Mouse (Mus musculus) ES-E14 (cell line): Measurements from ENCODE around the gene Gm21860. TPM values are rescaled to one million over a fixed set of nuclear protein-coding genes. Genes with fewer than 3 reads are reported as not detected.
A peak's percentile ranks its signal among the peaks of the same experiment; 100 is the strongest.
"Not testable (repeated sequence)": the region's sequence is repeated elsewhere in the genome, so short reads cannot be mapped to it uniquely, and the experiment has no call there.

Experiments
- DNase-seq: peaks from one replicate; pipeline ENCODE4 v3.0.0-alpha.2; 2013; ENCODE audit warnings: low read depth, low spot score
- H3K27ac ChIP-seq: 2 replicates; pipeline ENCODE4 v1.5.1; 2012; ENCODE audit warnings: low read depth, mild to moderate bottlenecking, low read length, moderate library complexity, mixed read lengths; ENCODE audit not compliant: poor library complexity, insufficient read depth, severe bottlenecking
- H3K36me3 ChIP-seq: 2 replicates; pipeline ENCODE4 v1.6.1; 2012; ENCODE audit warnings: mild to moderate bottlenecking, low read length, moderate library complexity, mixed read lengths; ENCODE audit not compliant: control insufficient read depth, poor library complexity, insufficient read depth, severe bottlenecking
- H3K4me1 ChIP-seq, 2 experiments: fragments of 150-350 bp in 1 of 2; sonication (generic) in 1 of 2; 2 replicates each; pipeline ENCODE4 v1.6.1; 2012; ENCODE audit warnings: low read length in 2 of 2, mild to moderate bottlenecking in 1 of 2, mixed read lengths in 1 of 2; ENCODE audit not compliant: control insufficient read depth in 2 of 2, insufficient read depth in 2 of 2, poor library complexity in 1 of 2
- H3K4me3 ChIP-seq, 2 experiments: fragments of 150-350 bp in 1 of 2; sonication (generic) in 1 of 2; 2 replicates each; pipeline ENCODE4 v1.5.1; 2012; ENCODE audit warnings: low read length in 2 of 2, low read depth in 1 of 2, mild to moderate bottlenecking in 1 of 2, mixed read lengths in 1 of 2; ENCODE audit not compliant: insufficient read depth in 1 of 2, poor library complexity in 1 of 2, severe bottlenecking in 1 of 2
- H3K9ac ChIP-seq: 2 replicates; pipeline ENCODE4 v1.6.1; 2012; ENCODE audit warnings: low read depth, mild to moderate bottlenecking, low read length, mixed read lengths; ENCODE audit not compliant: poor library complexity, insufficient read depth, severe bottlenecking
- H3K9me3 ChIP-seq: fragments of 150-350 bp; sonication (generic); 2 replicates; pipeline ENCODE4 v1.6.1; 2012; ENCODE audit warnings: low read depth, mild to moderate bottlenecking, low read length; ENCODE audit not compliant: control insufficient read depth, insufficient read depth
- in situ Hi-C, 2 experiments: fragments of 600-800 bp; cut with MboI; formaldehyde crosslinking; loops; one replicate each; pipeline ENCODE4 v1.15.1; 2025; ENCODE audit warnings: low sequenced_read_pairs in 2 of 2, inconsistent platforms in 1 of 2; ENCODE audit not compliant: unreplicated experiment in 2 of 2
- total RNA-seq: library from RNA; depleted of rRNA; stranded (reverse); fragments of 300-350 nt; gene quantifications from 2 replicates; pipeline ENCODE4 v1.2.3, GENCODE M21; 2012

The Gm21860 gene
- total RNA-seq, 1 experiment = not detected

DNA sequence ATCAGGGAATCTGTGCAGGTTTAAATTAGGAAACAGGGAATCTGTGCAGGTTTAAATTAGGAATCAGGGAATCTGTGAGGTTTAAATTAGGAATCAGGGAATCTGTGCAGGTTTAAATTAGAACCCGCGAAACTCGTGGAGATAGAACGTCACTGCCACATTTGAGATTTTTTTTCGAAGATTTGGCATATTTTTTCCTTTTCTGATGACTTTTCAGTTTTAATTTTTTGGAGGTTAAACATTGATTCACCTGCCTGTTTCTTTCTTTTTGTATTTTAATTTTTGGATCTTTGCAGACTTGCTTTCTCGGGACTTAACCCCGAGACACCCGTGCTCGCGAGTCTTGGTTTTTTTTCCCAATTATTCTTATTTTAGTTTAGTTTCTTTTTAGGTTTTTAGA, 29.5 kb downstream of the Gm21860 start:
- H3K9ac ChIP-seq, H3K9me3 ChIP-seq, H3K4me3 ChIP-seq, H3K4me1 ChIP-seq, in situ Hi-C loops, H3K27ac ChIP-seq: not testable (repeated sequence)
- peaks cover 26% of the 10 kb centered on the region for H3K36me3 ChIP-seq
- DNase-seq = peak; percentile 65

DNA sequence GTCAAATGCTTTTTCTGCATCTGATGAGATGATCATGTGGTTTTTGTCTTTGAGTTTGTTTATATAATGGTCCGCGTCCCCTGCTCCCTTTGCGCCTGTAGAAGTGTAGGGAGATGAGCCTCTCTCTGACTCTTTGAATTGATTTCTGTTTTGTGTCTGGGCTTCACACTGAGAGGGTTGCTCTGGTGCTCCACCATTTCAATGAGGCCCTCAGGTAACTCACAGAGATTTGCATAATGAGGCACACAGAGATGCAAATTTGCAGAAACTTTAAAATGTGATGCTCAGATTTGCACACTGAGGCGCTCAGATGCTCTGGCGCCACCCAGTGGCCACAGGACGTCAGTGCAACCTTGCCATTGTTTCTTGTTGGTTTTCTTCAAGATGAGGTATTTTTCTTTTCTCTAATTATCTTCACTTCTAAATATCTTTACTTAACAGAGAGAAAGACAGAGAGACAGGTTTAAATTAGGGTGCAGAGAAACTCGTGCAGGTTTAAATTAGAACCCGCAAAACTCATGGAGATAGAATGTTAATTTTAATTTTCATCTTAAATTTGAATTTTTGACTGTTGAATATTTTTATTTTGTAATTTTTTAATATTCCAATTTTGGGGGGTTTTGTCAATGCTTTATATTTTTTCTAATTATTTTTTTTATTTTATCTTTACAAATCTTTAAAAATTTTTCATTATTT, 30.5 kb downstream of the Gm21860 start:
- Histone ChIP-seq H3K27ac (peak overlapping the region; percentile 57; the same call in 1 of the 2 replicates), H3K36me3 (peaks cover 27% of the 10 kb centered on the region)
- in situ Hi-C loops, H3K9ac ChIP-seq, H3K4me3 ChIP-seq, H3K4me1 ChIP-seq, H3K9me3 ChIP-seq: not testable (repeated sequence)
- peak; percentile 96 for DNase-seq

DNA sequence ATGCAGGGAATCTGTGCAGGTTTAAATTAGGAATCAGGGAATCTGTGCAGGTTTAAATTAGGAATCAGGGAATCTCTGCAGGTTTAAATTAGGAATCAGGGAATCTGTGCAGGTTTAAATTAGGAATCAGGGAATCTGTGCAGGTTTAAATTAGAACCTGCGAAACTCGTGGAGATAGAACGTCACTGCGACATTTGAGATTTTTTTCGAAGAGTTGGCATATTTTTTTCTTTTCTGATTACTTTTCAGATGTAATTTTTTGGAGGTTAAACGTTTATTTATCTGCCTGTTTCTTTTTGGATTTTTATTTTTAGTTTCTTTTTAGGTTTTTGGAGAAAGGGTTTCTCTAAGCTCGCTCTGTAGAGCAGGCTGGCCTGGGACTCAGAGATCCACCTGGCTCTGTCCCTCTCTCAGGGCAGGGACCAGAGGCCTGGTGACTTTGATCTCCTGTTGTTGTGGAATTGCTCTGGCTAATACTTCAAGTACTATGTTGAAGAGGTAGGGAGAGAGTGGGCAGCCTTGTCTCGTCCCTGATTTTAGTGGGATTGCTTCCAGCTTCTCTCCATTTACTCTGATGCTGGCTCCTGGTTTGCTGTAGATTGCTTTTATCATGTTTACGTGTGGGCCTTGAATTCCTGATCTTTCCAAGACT, 31.2 kb downstream of the Gm21860 start:
- peak overlapping the region; percentile 57 for H3K27ac ChIP-seq
- H3K4me3 ChIP-seq, H3K4me1 ChIP-seq, in situ Hi-C loops, H3K9me3 ChIP-seq, H3K9ac ChIP-seq: not testable (repeated sequence)
- H3K36me3 ChIP-seq = peaks cover 24% of the 10 kb centered on the region
- DNase-seq = peak; percentile 75

DNA sequence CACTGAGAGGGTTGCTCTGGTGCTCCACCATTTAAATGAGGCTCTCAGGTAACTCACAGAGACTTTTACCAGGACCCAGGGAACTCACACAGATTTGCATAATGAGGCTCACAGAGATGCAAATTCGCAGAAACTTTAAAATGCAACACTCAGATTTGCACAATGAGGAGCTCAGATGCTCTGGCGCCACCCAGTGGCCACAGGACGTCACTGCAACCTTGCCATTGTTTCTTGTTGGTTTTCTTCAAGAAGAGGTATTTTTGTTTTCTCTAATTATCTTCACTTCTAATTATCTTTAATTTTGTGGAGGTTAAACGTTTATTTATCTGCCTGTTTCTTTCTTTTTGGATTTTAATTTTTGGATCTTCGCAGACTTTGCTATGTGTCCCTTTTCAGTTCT, 34.1 kb downstream of the Gm21860 start:
- H3K9ac ChIP-seq, H3K4me1 ChIP-seq, H3K27ac ChIP-seq, H3K9me3 ChIP-seq, in situ Hi-C loops, H3K4me3 ChIP-seq: not testable (repeated sequence)
- peaks cover 14% of the 10 kb centered on the region for H3K36me3 ChIP-seq
- DNase-seq = peak; percentile 20

DNA sequence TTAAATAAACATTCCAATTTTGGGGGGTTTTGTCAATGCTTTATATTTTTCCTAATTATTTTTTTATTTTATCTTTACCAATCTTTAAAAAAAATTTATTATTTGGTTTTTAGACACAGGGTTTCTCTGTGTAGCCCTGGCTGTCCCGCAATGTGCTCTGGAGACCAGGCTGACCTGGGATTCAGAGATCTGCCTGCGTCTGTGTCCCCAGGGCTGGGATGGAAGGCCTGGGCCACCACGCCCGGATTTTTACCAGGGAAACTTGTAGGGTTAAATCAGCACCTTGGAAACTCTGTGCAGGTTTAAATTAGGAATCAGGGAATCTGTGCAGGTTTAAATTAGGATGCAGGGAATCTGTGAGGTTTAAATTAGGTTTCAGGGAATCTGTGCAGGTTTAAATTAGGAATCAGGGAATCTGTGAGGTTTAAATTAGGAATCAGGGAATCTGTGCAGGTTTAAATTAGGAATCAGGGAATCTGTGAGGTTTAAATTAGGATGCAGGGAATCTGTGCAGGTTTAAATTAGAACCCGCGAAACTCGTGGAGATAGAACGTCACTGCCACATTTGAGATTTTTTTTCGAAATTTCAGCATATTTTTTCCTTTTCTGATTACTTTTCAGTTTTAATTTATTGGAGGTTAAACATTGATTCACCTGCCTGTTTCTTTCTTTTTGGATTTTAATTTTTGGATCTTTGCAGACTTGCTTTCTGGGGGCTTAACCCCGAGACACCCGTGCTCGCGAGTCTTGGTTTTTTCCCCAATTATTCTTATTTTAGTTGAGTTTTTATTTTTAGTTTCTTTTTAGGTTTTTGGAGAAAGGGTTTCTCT, 35.0 kb downstream of the Gm21860 start:
- Histone ChIP-seq H3K27ac (peak overlapping the region; percentile 32; the same call in 1 of the 2 replicates), H3K36me3 (peaks cover 14% of the 10 kb centered on the region)
- H3K4me3 ChIP-seq, H3K9me3 ChIP-seq, in situ Hi-C loops, H3K9ac ChIP-seq, H3K4me1 ChIP-seq: not testable (repeated sequence)
- peak; percentile 98 for DNase-seq

DNA sequence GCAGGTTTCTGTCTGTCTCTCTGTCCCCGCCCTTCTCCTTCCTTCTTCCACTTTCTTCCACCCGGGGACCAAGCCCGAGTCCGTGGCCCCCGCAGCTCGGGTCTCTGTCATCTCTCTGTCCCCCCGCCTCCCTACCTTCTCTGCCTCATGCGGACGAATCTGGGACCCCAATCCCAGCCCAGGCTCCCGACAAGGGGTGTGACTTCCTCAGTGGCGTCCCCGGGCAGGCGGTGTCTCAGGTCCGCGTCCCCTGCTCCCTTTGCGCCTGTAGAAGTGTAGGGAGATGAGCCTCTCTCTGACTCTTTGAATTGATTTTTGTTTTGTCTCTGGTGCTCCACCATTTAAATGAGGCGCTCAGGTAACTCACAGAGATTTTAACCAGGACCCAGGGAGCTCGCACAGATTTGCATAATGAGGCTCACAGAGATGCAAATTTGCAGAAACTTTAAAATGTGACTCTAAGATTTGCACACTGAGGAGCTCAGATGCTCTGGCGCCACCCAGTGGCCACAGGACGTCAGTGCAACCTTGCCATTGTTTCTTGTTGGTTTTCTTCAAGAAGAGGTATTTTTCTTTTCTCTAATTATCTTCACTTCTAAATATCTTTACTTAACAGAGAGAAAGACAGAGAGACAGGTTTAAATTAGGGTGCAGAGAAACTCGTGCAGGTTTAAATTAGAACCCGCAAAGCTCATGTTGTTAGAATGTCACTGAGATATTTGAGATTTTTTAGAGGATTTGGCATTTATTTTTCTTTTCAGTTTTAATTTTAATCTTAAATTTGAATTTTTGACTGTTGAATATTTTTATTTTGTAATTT, 35.8 kb downstream of the Gm21860 start:
- H3K4me3 ChIP-seq, H3K4me1 ChIP-seq, in situ Hi-C loops, H3K9me3 ChIP-seq, H3K9ac ChIP-seq, H3K36me3 ChIP-seq: not testable (repeated sequence)
- DNase-seq = peak; percentile 97
- H3K27ac ChIP-seq = peak overlapping the region; percentile 25

DNA sequence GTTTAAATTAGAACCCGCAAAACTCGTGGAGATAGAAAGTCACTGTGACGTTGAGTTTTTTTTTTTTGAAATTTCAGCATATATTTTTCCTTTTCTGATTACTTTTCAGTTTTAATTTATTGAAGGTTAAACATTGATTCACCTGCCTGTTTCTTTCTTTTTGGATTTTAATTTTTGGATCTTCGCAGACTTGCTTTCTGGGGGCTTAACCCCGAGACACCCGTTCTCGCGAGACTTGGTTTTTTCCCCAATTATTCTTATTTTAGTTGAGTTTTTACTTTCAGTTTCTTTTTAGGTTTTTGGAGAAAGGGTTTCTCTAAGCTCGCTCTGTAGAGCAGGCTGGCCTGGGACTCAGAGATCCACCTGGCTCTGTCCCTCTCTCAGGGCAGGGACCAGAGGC, 36.6 kb downstream of the Gm21860 start:
- in situ Hi-C loops = not testable (repeated sequence)

More for the DNA sequence above, 36.6 kb downstream of the Gm21860 start:
- H3K4me1 ChIP-seq, H3K9me3 ChIP-seq, H3K36me3 ChIP-seq, H3K27ac ChIP-seq, H3K9ac ChIP-seq, H3K4me3 ChIP-seq: not testable (repeated sequence)
- peak; percentile 78 for DNase-seq
